Comparison of ENCODE assay signal across 8 mouse cellular contexts in genomic region chr7:98119179-98119960, GRCm38 (mm10). TPM values are rescaled to one million over a fixed set of nuclear protein-coding genes. Genes with fewer than 3 reads are reported as not detected.
DNase-seq lines count a peak whose midpoint lies in the region; ATAC-seq and TF ChIP-seq lines count a peak whose summit lies in the region.

Gene Myo7a, minus strand, starts transcription at chr7:98119524.

- no peaks in the 10 kb centered on the region for H3K36me3 ChIP-seq in hindbrain, postnatal 0 days (ENCODE audit: insufficient read depth, low read length)

- peak within 1 kb of the TSS; percentile 55 for H3K4me3 ChIP-seq in cerebellum, adult 2 months (replicated peaks; ENCODE audit: insufficient read depth, low read depth, low read length)
- H3K4me3 ChIP-seq in embryonic fibroblast, embryonic 13.5 days (ENCODE audit: insufficient read depth, low read length): peak within 1 kb of the TSS; percentile 25
- no peak within 1 kb of the TSS for H3K4me3 ChIP-seq in hindbrain, postnatal 0 days (ENCODE audit: low read length)

- no peak for TF ChIP-seq CTCF in cerebellum, adult 2 months (IDR thresholded peaks at IDR 0.05; ENCODE audit: borderline replicate concordance, insufficient read depth, low read depth, low read length)
- TF ChIP-seq CTCF in embryonic fibroblast, embryonic 13.5 days (IDR thresholded peaks at IDR 0.05; ENCODE audit: borderline replicate concordance, insufficient read depth, low read length): no peak
- 0 out of 2 replicates have a peak, but pooled peaks have one; percentile 2 for TF ChIP-seq CTCF in hindbrain, postnatal 0 days (IDR thresholded peaks at IDR 0.05; ENCODE audit: low read depth)

- ATAC-seq in hindbrain, postnatal 0 days: no peak
- ATAC-seq in neutrophil, adult 5-6 weeks (ENCODE audit: extremely low read depth, insufficient number of reproducible peaks, low FRiP score, poor library complexity, severe bottlenecking): no peak
- ATAC-seq in inflammation-experienced regulatory T-cells, adult 6 months: no peak

- no peak within 1 kb of the TSS for H3K27ac ChIP-seq in cerebellum, adult 2 months (ENCODE audit: insufficient read depth, low read length)
- peak within 1 kb of the TSS; percentile 20; the same call in 1 of the 2 replicates for H3K27ac ChIP-seq in embryonic fibroblast, embryonic 13.5 days (ENCODE audit: insufficient read depth, low read length)
- no peak within 1 kb of the TSS for H3K27ac ChIP-seq in hindbrain, postnatal 0 days

- H3K9ac ChIP-seq in hindbrain, postnatal 0 days (replicated peaks; ENCODE audit: low read length): no peak within 1 kb of the TSS

- no peaks in the 10 kb centered on the region for H3K9me3 ChIP-seq in hindbrain, postnatal 0 days (ENCODE audit: low read length)

- H3K4me1 ChIP-seq in cerebellum, adult 2 months (ENCODE audit: control insufficient read depth, insufficient read depth, low read length): peaks cover 18% of the 10 kb centered on the region
- H3K4me1 ChIP-seq in embryonic fibroblast, embryonic 13.5 days (ENCODE audit: control insufficient read depth, insufficient read depth, low read length): peaks cover 10% of the 10 kb centered on the region
- no peaks in the 10 kb centered on the region for H3K4me1 ChIP-seq in hindbrain, postnatal 0 days (ENCODE audit: insufficient read depth, low read length)

- peak within 1 kb of the TSS; percentile 41 for H3K4me2 ChIP-seq in hindbrain, postnatal 0 days (ENCODE audit: low read depth, low read length)

- TF ChIP-seq POLR2A in cerebellum, adult 2 months (IDR thresholded peaks at IDR 0.05; ENCODE audit: borderline replicate concordance, insufficient read depth, low read length): no peak
- peak; percentile 76 for TF ChIP-seq POLR2A in embryonic fibroblast, embryonic 13.5 days (IDR thresholded peaks at IDR 0.05; ENCODE audit: low read depth, low read length)

- no peak for DNase-seq in cerebellum, adult 2 months
- no peak for DNase-seq in cerebellum, adult 11-12 months
- DNase-seq in MN1 (ENCODE audit: low spot score): peak; percentile 90
- DNase-seq in hindbrain, postnatal 0 days (ENCODE audit: low spot score): no peak
- peak; percentile 63 for DNase-seq in liver

- WGBS in cerebellum, adult 2 months: 50% methylated on average over 9 of the region's 9 CpGs
- 38% methylated on average over 9 of the region's 9 CpGs for WGBS in hindbrain, postnatal 0 days

- H3K27me3 ChIP-seq in cerebellum, adult 2 months (ENCODE audit: control insufficient read depth, insufficient read depth, low read length): no peaks in the 10 kb centered on the region
- no peaks in the 10 kb centered on the region for H3K27me3 ChIP-seq in hindbrain, postnatal 0 days (ENCODE audit: insufficient read depth, low read length)

RNA-seq across cellular contexts. Expression of gene Myo7a, which starts in this region (rescaled TPM):
- polyA plus RNA-seq in cerebellum, adult 2 months (2012; rRNA removed): 19.2 and 22.0 TPM in 2 replicates
- polyA plus RNA-seq in embryonic fibroblast, embryonic 13.5 days (2011; ENCODE audit: insufficient read length, low read depth, missing spikeins): 31.4 and 48.8 TPM in 2 replicates
- total RNA-seq in hindbrain, postnatal 0 days (2014; rRNA removed): 42.1 and 50.8 TPM in 2 replicates
- 10.7 and 11.9 TPM in 2 replicates for polyA plus RNA-seq in hindbrain, postnatal 0 days (2015; fragmentation: Nextera tagmentation; extraction: Ambion mirVana)
- 11.0 and 12.6 TPM in 2 replicates for total RNA-seq in neutrophil, adult 5-6 weeks (2017)
- 1 to 10 TPM; 1.4 to 2.1 (median 1.7) TPM for polyA plus RNA-seq in inflammation-experienced regulatory T-cells, adult 6 months (2017; shearing (Covaris generic))

Comparison
In these comparisons a context has a peak if more than half of its experiments do, and no peak if none do; other contexts are left out.
1. DNase-seq: peak in MN1 (single experiment) and liver (single experiment); none in cerebellum, adult 2 months (0 of 2), cerebellum, adult 11-12 months (single experiment) and hindbrain, postnatal 0 days (single experiment).